Mouse (Mus musculus) CH12.LX (cell line): ENCODE data around the gene Mdfi.
"Not testable (repeated sequence)": the region's sequence is repeated elsewhere in the genome, so short reads cannot be mapped to it uniquely, and the experiment has no call there.

Experiments
- CHD2 ChIP-seq: IDR thresholded peaks from 2 replicates; pipeline ENCODE4 v1.6.1; 2011; ENCODE audit warnings: low read length, improper control_type of control experiment
- CTCF ChIP-seq, 2 experiments: IDR thresholded peaks in 1 of 2; conservative IDR thresholded peaks in 1 of 2; 2 replicates each; pipeline ENCODE4 v1.5.1; 2011 to 2012; ENCODE audit warnings: low read depth in 2 of 2, low read length in 2 of 2, improper control_type of control experiment in 1 of 2, inconsistent platforms in 1 of 2, mild to moderate bottlenecking in 1 of 2, moderate library complexity in 1 of 2
- HCFC1 ChIP-seq: IDR thresholded peaks from 2 replicates; pipeline ENCODE4 v1.6.1; 2012; ENCODE audit warnings: low read depth, mild to moderate bottlenecking, inconsistent platforms, low read length, improper control_type of control experiment
- MAX ChIP-seq: IDR thresholded peaks from 2 replicates; pipeline ENCODE4 v1.6.1; 2011; ENCODE audit warnings: low read length, improper control_type of control experiment
- MEF2A ChIP-seq: IDR thresholded peaks from 2 replicates; pipeline ENCODE4 v1.6.1; 2014; ENCODE audit warnings: low read depth, mild to moderate bottlenecking, inconsistent platforms, low read length, improper control_type of control experiment, borderline replicate concordance
- NELFE ChIP-seq: IDR thresholded peaks from 2 replicates; pipeline ENCODE4 v1.6.1; 2011; ENCODE audit warnings: low read depth, low read length, improper control_type of control experiment
- NRF1 ChIP-seq: IDR thresholded peaks from 2 replicates; pipeline ENCODE4 v1.6.1; 2014; ENCODE audit warnings: low read depth, mild to moderate bottlenecking, inconsistent platforms, low read length, improper control_type of control experiment, moderate library complexity
- POLR2A ChIP-seq: IDR thresholded peaks from 2 replicates; pipeline ENCODE4 v1.6.1; 2011; ENCODE audit warnings: low read depth, mild to moderate bottlenecking, improper control_type of control experiment, low read length
- POLR2AphosphoS2 ChIP-seq: IDR thresholded peaks from 2 replicates; pipeline ENCODE4 v1.6.1; 2011; ENCODE audit warnings: low read depth, low read length, improper control_type of control experiment
- RAD21 ChIP-seq: IDR thresholded peaks from 2 replicates; pipeline ENCODE4 v1.6.1; 2011; ENCODE audit warnings: low read depth, mild to moderate bottlenecking, low read length, improper control_type of control experiment, moderate library complexity
- ZC3H11A ChIP-seq: IDR thresholded peaks from 2 replicates; pipeline ENCODE4 v1.6.1; 2012; ENCODE audit warnings: low read depth, mild to moderate bottlenecking, inconsistent platforms, low read length, improper control_type of control experiment
- ZKSCAN1 ChIP-seq: IDR thresholded peaks from 2 replicates; pipeline ENCODE4 v1.6.1; 2012; ENCODE audit warnings: low read depth, inconsistent platforms, low read length, improper control_type of control experiment, borderline replicate concordance

- not testable (repeated sequence) for TF ChIP-seq ZC3H11A; CTCF (conservative IDR thresholded peaks at IDR 0.05 in 1 of 2, IDR thresholded peaks at IDR 0.05 in 1 of 2; ENCODE audit: low read depth in 2 of 2, low read length in 2 of 2); CHD2; POLR2A; RAD21; NRF1; MAX; ZKSCAN1; MEF2A; HCFC1; POLR2AphosphoS2; NELFE
Observed at GRCm38 (mm10) chr17:47851798-47852360, 17.4 kb upstream of the Mdfi start.
